Mouse (Mus musculus) embryo, embryonic 11.5 days (tissue): ENCODE data around the gene Hrh2.

Experiments
- DNase-seq: peaks from one replicate; pipeline ENCODE4 v3.0.0-alpha.2; 2012; ENCODE audit warnings: low read depth, low spot score

Hrh2 gene

DNA sequence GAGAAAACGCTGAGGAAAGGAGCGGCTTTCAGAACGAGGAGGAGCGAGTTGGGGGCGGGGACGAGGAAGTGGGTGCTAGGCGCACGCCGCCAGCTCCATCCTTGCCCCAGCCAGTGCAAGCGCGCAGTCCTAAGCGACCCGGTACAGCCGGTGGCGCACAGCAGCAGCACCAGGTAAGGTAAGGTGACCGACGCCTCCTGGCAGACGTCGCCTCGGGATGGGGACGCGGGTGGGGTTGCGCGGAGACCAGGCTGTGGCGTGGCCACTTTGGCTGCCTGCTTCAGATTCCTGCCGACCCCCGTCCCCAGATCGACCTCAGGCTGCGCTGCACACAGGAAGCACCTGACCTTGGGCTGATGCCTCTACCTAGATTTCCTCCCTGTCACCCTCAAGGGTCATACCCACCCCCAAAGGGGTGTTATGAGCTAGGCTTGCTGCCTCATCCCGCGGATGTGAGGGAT, at the start of gene Hrh2:
Gene Hrh2, plus strand, starts transcription at position 109 of the 461 bp plus-strand sequence.
- no peak for DNase-seq

DNA sequence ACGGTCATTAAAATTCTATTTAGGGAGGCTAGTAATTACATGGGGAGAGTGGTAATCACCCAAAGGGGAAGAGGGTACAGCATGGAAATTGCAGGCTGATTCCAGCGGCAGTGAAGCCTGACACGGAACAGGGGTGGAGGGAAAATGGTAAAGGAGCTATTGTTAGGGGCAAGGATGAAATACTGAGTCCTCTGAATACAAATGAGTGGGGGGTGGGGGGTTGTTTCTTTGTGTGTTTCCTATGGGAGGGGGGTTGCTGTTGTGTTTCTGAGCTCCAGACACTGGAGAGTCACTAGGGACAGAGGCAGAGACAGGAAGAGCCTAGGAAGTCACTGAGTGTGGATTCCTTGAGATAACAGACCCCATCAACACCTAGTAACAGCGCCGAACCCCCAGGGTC, 48.1 kb upstream of the Hrh2 start:
- no peak for DNase-seq

DNA sequence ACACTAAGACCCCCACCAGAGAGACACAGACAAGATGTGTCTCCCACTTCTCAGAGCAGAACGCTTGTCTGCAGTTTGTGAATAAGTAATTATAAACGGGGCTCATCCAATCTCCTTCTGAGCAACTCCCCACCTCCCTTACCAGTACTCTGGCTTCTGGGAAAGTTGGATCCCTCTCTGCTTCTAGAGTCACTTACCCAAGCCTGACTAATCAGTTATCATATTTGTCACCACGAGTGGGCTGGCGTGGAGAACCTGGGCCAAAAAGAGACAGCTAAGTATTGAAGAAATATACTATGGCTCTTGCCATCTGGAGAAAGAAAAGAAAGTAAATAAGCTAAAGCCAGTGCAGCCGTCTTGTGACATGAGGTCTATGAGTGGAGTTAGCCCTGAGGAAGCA, 47.3 kb upstream of the Hrh2 start:
- no peak for DNase-seq

DNA sequence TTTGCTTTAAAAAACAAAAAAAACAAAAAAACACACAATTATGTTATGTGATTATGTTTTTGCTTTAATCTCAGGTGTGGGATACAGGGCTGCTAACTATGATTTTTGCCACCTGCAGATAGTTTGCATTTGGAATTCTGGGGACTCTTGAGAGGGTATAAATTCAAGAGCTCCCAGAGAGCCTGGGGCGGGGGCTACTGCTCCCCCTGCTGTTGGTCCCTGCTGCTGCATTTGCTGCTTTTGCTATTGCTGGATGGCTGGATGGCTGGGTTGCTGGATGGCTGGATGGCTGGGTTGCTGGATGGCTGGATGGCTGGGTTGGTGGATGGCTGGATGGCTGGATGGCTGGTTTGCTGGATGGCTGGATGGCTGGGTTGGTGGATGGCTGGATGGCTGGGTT, 44.6 kb upstream of the Hrh2 start:
- no peak for DNase-seq

DNA sequence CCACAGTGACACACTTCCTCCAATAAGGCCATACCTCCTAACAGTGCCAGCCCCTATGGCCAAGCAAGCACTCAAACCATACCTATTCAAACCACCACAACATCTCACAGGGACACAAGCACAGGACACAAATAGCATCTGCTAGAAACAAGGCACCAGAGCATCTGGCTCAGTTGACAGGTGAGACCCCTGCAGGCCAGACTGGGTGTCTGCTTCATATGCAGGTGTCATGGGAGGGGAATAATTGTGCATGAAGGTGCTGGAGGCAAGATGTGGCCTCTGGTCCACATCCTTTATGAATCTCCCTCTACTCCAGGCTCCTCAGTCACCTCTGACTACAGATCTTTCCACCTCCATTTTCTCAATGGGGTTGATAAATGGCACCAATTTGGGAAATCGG, 39.5 kb upstream of the Hrh2 start:
- DNase-seq, result no peak

DNA sequence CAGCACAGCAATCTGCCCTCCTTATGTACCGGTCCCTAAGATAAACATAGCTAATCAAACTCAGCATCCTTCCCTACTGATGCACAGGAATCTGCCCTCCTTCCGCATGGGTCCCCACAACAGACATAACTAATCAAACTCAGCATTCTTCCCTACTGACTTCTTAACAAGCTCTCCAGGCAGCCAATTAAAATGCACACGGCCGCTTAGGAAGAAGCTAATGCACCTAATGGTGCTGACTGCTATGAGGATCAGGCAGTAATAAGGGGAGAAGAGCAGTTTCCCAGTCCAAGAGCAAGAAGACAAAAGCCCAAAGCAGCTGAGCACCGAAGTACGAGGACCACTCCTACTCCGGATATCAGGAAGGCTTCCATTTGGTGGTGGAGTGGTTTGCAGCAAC, 39.0 kb upstream of the Hrh2 start:
- no peak for DNase-seq

DNA sequence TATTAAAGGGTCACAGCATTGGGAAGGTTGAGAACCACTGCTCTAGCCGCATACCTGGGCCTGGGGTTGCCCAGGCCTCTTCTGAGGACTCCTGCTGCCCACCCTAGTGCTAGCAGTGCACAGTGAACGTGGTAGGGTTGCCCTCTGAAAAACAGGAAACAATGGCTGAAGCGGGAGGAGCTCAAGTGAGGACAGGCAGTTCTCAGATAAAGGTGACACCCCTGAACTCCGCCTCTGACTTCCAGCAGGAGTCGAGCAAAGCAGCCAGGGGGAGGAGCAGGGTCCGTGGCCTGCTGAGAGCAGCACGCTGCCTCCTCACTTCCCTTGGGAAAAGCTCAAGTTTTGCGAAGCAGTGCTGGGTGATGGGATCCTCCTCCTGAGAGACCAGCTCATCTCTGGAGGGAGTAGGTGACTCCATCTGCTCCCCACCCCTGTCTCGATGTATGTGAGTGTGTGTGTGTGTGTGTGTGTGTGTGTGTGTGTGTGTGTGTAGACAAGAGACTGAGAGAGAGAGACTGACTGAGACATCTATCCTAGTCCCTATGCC, 38.2 kb upstream of the Hrh2 start:
- DNase-seq, result no peak

- no peak for DNase-seq
Measured at GRCm38 (mm10) chr13:54155822-54156221, 36.1 kb upstream of the Hrh2 start.

- DNase-seq, result no peak
Measured at GRCm38 (mm10) chr13:54159256-54159655, 32.7 kb upstream of the Hrh2 start.

DNA sequence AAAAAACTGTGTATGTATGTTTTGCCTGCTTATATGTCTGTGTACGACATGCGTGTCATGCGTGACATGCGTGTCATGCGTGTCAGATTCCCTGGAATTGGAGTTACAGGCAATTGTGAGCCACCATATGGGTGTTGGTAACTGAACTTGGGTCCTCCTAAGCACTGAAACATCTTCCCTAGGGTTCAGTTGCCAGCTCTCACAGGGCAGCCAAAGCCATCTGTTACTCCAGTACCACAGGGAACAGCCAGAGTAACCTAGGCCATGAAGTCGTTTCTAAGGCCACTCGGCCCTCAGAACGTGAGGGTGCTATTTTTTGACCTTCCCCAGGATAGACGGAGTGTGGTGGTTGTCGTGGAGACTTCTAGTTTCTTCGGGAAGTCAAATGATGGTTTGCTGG, 32.2 kb upstream of the Hrh2 start:
- DNase-seq, result no peak

GRCm38 (mm10) chr13:54160546-54160945, 31.4 kb upstream of the Hrh2 start:
- no peak for DNase-seq

DNA sequence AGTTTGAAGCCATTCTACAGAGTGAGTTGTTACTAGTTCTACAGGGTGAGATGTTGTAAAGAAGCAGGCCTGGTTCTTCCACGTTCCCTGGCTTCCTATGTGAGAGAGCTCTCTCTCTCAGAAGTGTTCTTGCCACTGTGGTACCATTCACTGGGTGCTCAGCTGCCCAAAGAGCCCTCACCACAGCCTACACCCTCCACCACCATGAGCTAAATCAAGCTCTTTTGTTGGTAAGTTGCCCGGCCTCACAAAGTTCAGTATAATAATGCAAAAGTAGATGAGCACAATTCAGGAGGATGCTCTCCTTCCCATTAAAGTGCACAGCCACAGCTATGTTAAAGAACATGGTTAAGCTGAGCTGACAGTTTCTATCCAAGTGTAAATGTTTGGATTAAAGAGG, 30.4 kb upstream of the Hrh2 start:
- DNase-seq, result no peak

DNA sequence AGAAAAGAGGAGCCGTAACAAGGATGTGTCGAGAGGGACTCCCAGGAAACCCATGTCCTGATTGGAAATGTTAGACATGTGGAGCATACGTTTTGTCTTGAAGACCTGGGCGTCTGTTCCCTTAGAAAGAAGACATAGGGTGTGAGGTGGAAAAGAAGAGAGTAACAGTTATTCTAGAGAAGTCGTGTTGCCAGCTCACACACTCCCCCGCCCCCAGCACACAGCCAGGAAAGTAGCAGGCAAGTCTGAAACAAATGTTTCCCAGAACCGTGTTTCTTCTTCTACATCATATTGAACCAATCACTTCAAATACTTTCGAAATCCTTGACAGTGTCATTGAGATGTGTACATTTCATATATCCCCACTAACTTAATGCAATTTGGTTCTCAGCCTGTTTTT, 28.6 kb upstream of the Hrh2 start:
- no peak for DNase-seq

DNA sequence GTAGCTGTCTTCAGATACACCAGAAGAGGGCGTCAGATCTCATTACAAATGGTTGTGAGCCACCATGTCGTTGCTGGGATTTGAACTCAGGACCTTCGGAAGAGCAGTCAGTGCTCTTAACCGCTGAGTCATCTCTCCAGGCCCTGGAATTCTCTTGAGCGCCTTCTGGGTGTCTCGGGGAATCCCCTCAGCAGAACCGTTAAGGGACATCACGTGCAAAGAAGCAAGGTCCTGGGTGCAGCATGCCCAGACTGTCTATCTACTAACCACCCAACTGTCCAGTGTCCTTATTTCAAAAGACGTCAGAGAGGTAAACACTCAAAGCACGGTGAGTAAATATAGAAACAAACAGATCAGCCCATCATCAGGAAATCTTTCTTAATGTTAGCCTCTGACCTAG, 27.5 kb upstream of the Hrh2 start:
- DNase-seq, result no peak

DNA sequence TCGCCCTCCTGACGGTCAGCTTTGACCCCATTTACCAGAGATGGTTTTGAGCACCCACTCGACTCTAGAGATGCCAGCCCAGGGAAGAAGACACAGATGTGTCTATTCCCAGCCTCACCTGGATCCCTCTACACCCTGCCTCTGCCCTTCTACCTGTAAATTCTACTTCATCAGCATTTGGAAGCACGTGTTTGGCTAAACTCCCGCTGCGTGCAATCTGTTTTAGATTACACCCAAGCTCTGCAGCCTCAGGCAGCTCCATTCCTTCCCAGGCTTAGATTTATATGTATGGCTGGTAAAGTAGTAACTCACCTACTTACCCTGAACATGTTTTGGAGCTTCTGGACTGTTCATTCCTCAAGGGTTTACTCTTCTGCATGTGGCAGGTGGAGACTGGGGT, 26.9 kb upstream of the Hrh2 start:
- no peak for DNase-seq

DNA sequence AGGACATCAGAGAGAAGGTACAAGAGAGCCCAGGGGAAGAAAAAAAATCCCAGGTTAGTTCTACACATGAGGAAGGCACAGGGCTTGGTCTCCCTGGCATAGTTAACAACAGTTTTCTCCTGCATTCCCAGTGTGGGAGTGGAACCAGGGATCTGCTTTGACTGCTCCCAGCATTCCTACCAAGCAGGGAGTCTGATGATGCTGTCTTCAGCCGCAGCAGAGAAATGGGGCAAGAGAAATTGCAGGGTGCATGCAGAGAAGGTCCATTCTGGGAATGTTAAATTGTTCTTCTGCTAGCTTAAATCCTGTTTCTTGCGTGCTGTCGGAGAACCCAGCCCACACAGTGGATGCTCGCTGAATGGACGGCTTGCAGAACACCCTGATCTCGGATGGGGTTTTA, 26.2 kb upstream of the Hrh2 start:
- no peak for DNase-seq

- no peak for DNase-seq
Measured at GRCm38 (mm10) chr13:54167036-54167435, 24.9 kb upstream of the Hrh2 start.

GRCm38 (mm10) chr13:54168675-54169074, 23.3 kb upstream of the Hrh2 start:
- DNase-seq, result no peak

GRCm38 (mm10) chr13:54170288-54170687, 21.6 kb upstream of the Hrh2 start:
- no peak for DNase-seq

DNA sequence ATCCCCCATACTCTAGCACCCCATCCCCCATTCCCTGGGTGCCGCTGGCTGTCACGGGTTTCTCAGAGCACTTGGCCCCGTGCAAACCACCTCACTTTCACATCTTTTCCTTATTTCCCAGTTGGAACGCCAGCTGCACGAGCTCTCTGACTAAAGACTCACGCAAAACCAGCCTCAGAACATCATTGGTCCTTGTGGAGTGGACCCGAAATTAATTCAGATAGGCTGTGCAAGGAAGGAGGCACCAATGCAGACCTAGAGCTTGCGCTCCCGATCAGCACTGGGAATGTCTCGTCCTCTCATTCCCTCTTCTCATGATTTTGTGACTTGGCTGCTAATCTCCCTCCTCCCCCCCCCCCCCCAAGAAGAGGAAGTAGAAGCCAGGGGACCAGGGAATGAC, 20.6 kb upstream of the Hrh2 start:
- no peak for DNase-seq

DNA sequence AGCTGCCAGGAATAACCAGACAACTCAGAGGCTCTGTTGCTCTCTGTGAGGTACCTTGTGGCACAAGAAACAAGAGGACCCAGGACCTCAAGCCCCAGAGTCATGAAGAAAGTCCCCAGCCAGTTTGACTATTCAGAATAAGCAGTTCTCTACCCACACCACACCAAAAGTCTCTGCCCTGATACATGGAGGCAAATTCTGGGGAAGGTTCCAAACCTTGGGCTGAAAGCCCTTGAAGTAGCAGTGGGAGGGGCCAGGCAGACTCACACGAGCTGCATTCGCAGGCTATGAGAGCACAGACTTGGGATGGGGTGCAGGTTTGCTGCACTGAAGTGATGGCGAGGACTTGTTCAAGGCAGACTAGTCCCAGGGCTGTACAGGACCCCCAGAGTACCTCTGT, 20.2 kb upstream of the Hrh2 start:
- DNase-seq, result no peak

GRCm38 (mm10) chr13:54173941-54174340, 18.0 kb upstream of the Hrh2 start:
- DNase-seq, result no peak

DNA sequence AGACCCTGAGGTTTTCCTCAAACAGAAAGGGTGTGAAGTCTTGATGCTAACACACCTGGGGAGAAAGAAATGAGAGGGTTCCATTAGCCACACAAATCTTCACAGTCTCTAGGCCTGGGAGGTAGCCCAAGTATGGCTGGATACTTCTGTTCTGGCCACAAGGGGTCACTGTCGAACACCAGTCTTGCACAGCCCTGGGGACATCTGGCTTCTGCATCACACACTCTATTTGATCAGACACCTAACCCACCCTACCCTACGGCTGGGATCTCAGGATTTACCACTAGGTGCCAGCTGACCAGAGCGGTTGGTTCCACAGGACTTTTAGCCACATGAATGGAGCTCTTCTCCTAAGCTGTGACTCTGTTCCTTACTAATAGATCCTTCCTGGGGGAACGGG, 17.2 kb upstream of the Hrh2 start:
- no peak for DNase-seq

DNA sequence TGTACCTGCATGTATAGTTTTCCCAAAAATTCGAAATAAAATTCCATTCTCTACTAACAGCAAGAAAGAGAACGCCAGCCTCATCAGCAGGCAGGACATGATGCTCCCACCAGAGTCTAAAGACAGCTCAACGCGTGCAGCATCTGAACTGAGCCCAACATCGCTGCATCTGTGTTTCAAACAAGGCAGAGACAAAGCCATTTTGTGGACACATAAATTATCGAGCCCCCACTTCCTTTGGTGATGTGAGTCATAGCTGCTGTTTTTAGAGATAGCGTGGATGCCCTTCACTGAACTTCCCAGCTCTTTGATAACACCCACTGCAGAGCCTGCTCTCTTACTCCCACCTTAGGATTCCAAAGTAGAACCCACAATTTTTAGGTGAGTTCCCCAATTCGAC, 16.5 kb upstream of the Hrh2 start:
- DNase-seq, result no peak
